Mouse (Mus musculus): ENCODE measurements at regions not wholly inside any gene's neighbourhood (a gene's known extent, or its start where the extent isn't known, plus 50 kb on each side); places are given as distances from the start of the nearest gene placed in this dataset.
A peak's percentile ranks its signal among the peaks of the same experiment; 100 is the strongest.

GRCm38 (mm10) chr2:109510070-109510979, 164.2 kb upstream of the Bdnf start:
- WGBS: 35% methylated on average over 8 of the region's 8 CpGs
- no peaks in the 10 kb centered on the region for H3K27me3 ChIP-seq
- H3K4me3 ChIP-seq (replicated peaks): no peak overlapping the region
- H3K9ac ChIP-seq: no peak overlapping the region
- ATAC-seq (ENCODE audit: insufficient number of reproducible peaks, low FRiP score, low TSS enrichment, low read depth): no peak
- H3K36me3 ChIP-seq: no peaks in the 10 kb centered on the region
- H3K9me3 ChIP-seq (replicated peaks): no peaks in the 10 kb centered on the region
- H3K4me1 ChIP-seq: peaks cover 9% of the 10 kb centered on the region; the same call in 1 of the 2 replicates
- no peak overlapping the region for H3K27ac ChIP-seq (replicated peaks)
- H3K4me2 ChIP-seq (replicated peaks): no peak overlapping the region

- H3K4me3 ChIP-seq (replicated peaks): no peak overlapping the region
- ATAC-seq (ENCODE audit: insufficient number of reproducible peaks, low FRiP score, low TSS enrichment, low read depth): no peak
- H3K9ac ChIP-seq: no peak overlapping the region
- H3K27me3 ChIP-seq: no peaks in the 10 kb centered on the region
- H3K9me3 ChIP-seq (replicated peaks): no peaks in the 10 kb centered on the region
- no peak overlapping the region for H3K27ac ChIP-seq (replicated peaks)
- peaks cover 9% of the 10 kb centered on the region; the same call in 1 of the 2 replicates for H3K4me1 ChIP-seq
- H3K36me3 ChIP-seq: no peaks in the 10 kb centered on the region
- WGBS: 73% methylated on average over 4 of the region's 4 CpGs
- no peak overlapping the region for H3K4me2 ChIP-seq (replicated peaks)
Measured at GRCm38 (mm10) chr2:109511142-109511541, 163.4 kb upstream of the Bdnf start.

- no peaks in the 10 kb centered on the region for H3K27me3 ChIP-seq
- ATAC-seq (ENCODE audit: insufficient number of reproducible peaks, low FRiP score, low TSS enrichment, low read depth): no peak
- 64% methylated on average over 4 of the region's 4 CpGs for WGBS
- H3K36me3 ChIP-seq: no peaks in the 10 kb centered on the region
- H3K4me2 ChIP-seq (replicated peaks): no peak overlapping the region
- H3K27ac ChIP-seq (replicated peaks): no peak overlapping the region
- H3K4me1 ChIP-seq: no peaks in the 10 kb centered on the region
- H3K9me3 ChIP-seq (replicated peaks): no peaks in the 10 kb centered on the region
- no peak overlapping the region for H3K4me3 ChIP-seq (replicated peaks)
- H3K9ac ChIP-seq: no peak overlapping the region
Measured at GRCm38 (mm10) chr2:109519261-109519660, 155.2 kb upstream of the Bdnf start.

- no peak overlapping the region for H3K4me2 ChIP-seq (replicated peaks)
Measured at GRCm38 (mm10) chr2:109520471-109520870, 154.0 kb upstream of the Bdnf start.

GRCm38 (mm10) chr2:109539519-109539918, 135.0 kb upstream of the Bdnf start:
- H3K27ac ChIP-seq (replicated peaks): no peak overlapping the region
- ATAC-seq (ENCODE audit: insufficient number of reproducible peaks, low FRiP score, low TSS enrichment, low read depth): no peak
- no peaks in the 10 kb centered on the region for H3K36me3 ChIP-seq
- H3K4me1 ChIP-seq: no peaks in the 10 kb centered on the region
- H3K27me3 ChIP-seq: no peaks in the 10 kb centered on the region
- no peak overlapping the region for H3K9ac ChIP-seq
- no peak overlapping the region for H3K4me2 ChIP-seq (replicated peaks)
- H3K4me3 ChIP-seq (replicated peaks): no peak overlapping the region
- H3K9me3 ChIP-seq (replicated peaks): no peaks in the 10 kb centered on the region
- WGBS: 54% methylated on average over 1 of the region's 1 CpGs

More at GRCm38 (mm10) chr2:109520471-109520870, 154.0 kb upstream of the Bdnf start:
- no peak overlapping the region for H3K27ac ChIP-seq (replicated peaks)
- H3K36me3 ChIP-seq: no peaks in the 10 kb centered on the region
- H3K4me3 ChIP-seq (replicated peaks): no peak overlapping the region
- H3K27me3 ChIP-seq: no peaks in the 10 kb centered on the region
- 77% methylated on average over 3 of the region's 3 CpGs for WGBS
- no peak overlapping the region for H3K9ac ChIP-seq
- no peak for ATAC-seq (ENCODE audit: insufficient number of reproducible peaks, low FRiP score, low TSS enrichment, low read depth)
- no peaks in the 10 kb centered on the region for H3K4me1 ChIP-seq
- no peaks in the 10 kb centered on the region for H3K9me3 ChIP-seq (replicated peaks)

GRCm38 (mm10) chr2:109546486-109547115, 127.9 kb upstream of the Bdnf start:
- no peak for ATAC-seq (ENCODE audit: insufficient number of reproducible peaks, low FRiP score, low TSS enrichment, low read depth)
- Histone ChIP-seq H3K9me3 (replicated peaks) (no peaks in the 10 kb centered on the region), H3K9ac (no peak overlapping the region), H3K4me3 (replicated peaks) (no peak overlapping the region), H3K36me3 (no peaks in the 10 kb centered on the region), H3K27ac (replicated peaks) (no peak overlapping the region), H3K4me1 (no peaks in the 10 kb centered on the region), H3K27me3 (no peaks in the 10 kb centered on the region), H3K4me2 (replicated peaks) (no peak overlapping the region)
- WGBS: 83% methylated on average over 7 of the region's 7 CpGs

GRCm38 (mm10) chr2:109554644-109555043, 119.9 kb upstream of the Bdnf start:
- no peak for ATAC-seq (ENCODE audit: insufficient number of reproducible peaks, low FRiP score, low TSS enrichment, low read depth)
- Histone ChIP-seq H3K9ac (no peak overlapping the region), H3K36me3 (no peaks in the 10 kb centered on the region), H3K4me3 (replicated peaks) (no peak overlapping the region), H3K27me3 (no peaks in the 10 kb centered on the region), H3K9me3 (replicated peaks) (no peaks in the 10 kb centered on the region), H3K4me1 (no peaks in the 10 kb centered on the region), H3K27ac (replicated peaks) (no peak overlapping the region), H3K4me2 (replicated peaks) (no peak overlapping the region)
- WGBS: 77% methylated on average over 6 of the region's 6 CpGs

- Histone ChIP-seq H3K27ac (replicated peaks) (no peak overlapping the region), H3K4me2 (replicated peaks) (no peak overlapping the region), H3K4me1 (no peaks in the 10 kb centered on the region), H3K9me3 (replicated peaks) (no peaks in the 10 kb centered on the region), H3K36me3 (no peaks in the 10 kb centered on the region), H3K9ac (no peak overlapping the region), H3K4me3 (replicated peaks) (no peak overlapping the region), H3K27me3 (no peaks in the 10 kb centered on the region)
- ATAC-seq (ENCODE audit: insufficient number of reproducible peaks, low FRiP score, low TSS enrichment, low read depth): no peak
- 62% methylated on average over 9 of the region's 9 CpGs for WGBS
Measured at GRCm38 (mm10) chr2:109559088-109560030, 115.1 kb upstream of the Bdnf start.

GRCm38 (mm10) chr2:109562996-109563395, 111.5 kb upstream of the Bdnf start:
- Histone ChIP-seq H3K27ac (replicated peaks) (no peak overlapping the region), H3K4me1 (no peaks in the 10 kb centered on the region), H3K9me3 (replicated peaks) (no peaks in the 10 kb centered on the region), H3K27me3 (no peaks in the 10 kb centered on the region), H3K4me3 (replicated peaks) (no peak overlapping the region), H3K36me3 (no peaks in the 10 kb centered on the region), H3K4me2 (replicated peaks) (no peak overlapping the region), H3K9ac (no peak overlapping the region)
- no peak for ATAC-seq (ENCODE audit: insufficient number of reproducible peaks, low FRiP score, low TSS enrichment, low read depth)
- WGBS: 79% methylated on average over 3 of the region's 3 CpGs

- no peaks in the 10 kb centered on the region for H3K27me3 ChIP-seq
- no peak for ATAC-seq (ENCODE audit: insufficient number of reproducible peaks, low FRiP score, low TSS enrichment, low read depth)
- H3K4me2 ChIP-seq (replicated peaks): no peak overlapping the region
- H3K36me3 ChIP-seq: no peaks in the 10 kb centered on the region
- no peak overlapping the region for H3K9ac ChIP-seq
- H3K27ac ChIP-seq (replicated peaks): no peak overlapping the region
- no peak overlapping the region for H3K4me3 ChIP-seq (replicated peaks)
- 0 out of 2 replicates have a peak, but pooled peaks cover 6% of the 10 kb centered on the region for H3K4me1 ChIP-seq
- H3K9me3 ChIP-seq (replicated peaks): no peaks in the 10 kb centered on the region
Measured at GRCm38 (mm10) chr2:109576946-109577345, 97.6 kb upstream of the Bdnf start.

GRCm38 (mm10) chr2:109578870-109579310, 95.6 kb upstream of the Bdnf start:
- no peaks in the 10 kb centered on the region for H3K9me3 ChIP-seq (replicated peaks)
- ATAC-seq (ENCODE audit: insufficient number of reproducible peaks, low FRiP score, low TSS enrichment, low read depth): peak; percentile 82
- 0 out of 2 replicates have a peak overlapping the region, but pooled peaks have one; percentile 1 for H3K4me2 ChIP-seq (replicated peaks)
- H3K4me1 ChIP-seq: 0 out of 2 replicates have a peak, but pooled peaks cover 6% of the 10 kb centered on the region
- no peak overlapping the region for H3K9ac ChIP-seq
- 5% methylated on average over 6 of the region's 6 CpGs for WGBS
- H3K4me3 ChIP-seq (replicated peaks): no peak overlapping the region
- H3K27ac ChIP-seq (replicated peaks): no peak overlapping the region
- no peaks in the 10 kb centered on the region for H3K27me3 ChIP-seq
- H3K36me3 ChIP-seq: no peaks in the 10 kb centered on the region

Measured in embryonic facial prominence, embryonic 15.5 days (tissue).